Mouse (Mus musculus): ENCODE measurements around the gene Lrrc10. TPM values are rescaled to one million over a fixed set of nuclear protein-coding genes. Genes with fewer than 3 reads are reported as not detected.
"Not testable (repeated sequence)": the region's sequence is repeated elsewhere in the genome, so short reads cannot be mapped to it uniquely, and the experiment has no call there.

The Lrrc10 gene
- not detected for total RNA-seq (2021)
- long read RNA-seq, experiment 1, result 0 reads
- long read RNA-seq, experiment 2, result 0 reads

DNA sequence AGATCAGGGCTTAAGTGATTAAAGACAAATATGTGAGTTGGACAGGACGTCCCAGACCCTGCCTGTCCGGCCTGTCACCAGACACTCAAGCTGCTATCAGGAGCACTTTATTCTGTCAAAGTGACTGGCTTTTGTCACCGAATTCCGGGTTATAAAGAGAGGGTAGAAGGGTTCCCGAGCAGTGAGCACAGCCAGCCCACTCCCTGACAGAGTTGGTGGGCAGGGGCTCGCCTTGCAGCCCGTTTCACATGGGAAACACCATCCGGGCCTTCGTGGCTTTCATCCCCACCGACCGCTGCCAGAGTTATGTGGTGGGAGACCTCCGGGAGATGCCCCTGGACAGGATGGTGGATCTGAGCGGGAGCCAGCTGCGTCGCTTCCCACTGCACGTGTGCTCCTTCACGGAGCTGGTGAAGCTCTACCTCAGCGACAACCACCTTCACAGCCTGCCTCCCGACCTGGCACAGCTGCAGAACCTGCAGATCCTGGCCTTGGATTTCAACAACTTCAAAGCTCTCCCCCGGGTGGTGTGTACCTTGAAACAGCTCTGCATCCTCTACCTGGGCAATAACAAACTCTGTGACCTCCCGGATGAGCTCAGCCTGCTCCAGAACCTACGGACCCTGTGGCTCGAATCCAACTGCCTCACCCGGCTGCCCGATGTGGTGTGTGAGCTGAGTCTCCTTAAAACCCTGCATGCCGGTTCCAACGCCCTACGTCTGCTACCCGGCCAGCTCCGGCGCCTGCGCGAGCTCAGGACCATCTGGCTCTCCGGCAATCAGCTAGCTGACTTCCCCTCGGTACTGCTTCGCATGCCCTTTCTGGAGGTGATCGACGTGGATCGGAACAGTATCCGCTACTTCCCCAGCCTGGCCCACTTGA, at the start of gene Lrrc10:
TSS of gene Lrrc10 (plus strand) at position 167 of the 882 bp plus-strand sequence.
- no peak for DNase-seq (ENCODE audit: low spot score in 2 of 2)

DNA sequence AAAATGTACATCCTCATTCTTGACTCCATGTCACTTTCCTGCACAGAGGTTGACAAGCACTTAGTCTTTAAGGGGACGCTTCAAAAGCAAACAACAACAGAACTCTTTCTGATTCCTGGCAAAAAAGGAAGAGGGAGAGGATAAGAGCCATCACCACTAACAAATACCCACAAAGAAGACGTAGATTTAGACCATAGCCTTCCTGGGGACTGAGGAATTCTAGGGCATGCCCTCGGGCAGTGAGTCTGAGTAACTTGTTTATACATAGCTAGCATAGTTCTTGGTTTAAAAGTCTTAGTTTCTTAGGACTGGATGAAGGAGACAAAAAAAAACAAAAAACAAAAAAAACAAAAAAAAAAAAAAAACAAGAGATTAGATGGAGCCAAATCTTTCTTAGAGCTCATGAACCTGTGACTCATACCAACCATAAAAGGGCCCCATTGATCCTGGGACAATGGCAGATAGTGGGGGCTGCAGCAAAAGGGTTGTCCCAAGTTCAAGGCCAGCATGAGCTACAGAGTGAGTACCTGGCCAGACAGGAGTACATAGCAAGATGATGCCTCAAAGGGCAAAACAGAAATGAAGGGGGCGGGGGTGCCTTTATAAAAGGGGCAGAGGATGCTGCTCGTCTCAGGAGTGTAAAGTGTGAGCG, 49.4 kb upstream of the Lrrc10 start:
- no peak for DNase-seq (ENCODE audit: low spot score in 2 of 2)

- DNase-seq (ENCODE audit: low spot score in 2 of 2), result peak in 1 of 2 experiments; percentile 59
These were observed 48.9 kb upstream of the Lrrc10 start for GRCm38 (mm10) chr10:116996236-116996600.

DNA sequence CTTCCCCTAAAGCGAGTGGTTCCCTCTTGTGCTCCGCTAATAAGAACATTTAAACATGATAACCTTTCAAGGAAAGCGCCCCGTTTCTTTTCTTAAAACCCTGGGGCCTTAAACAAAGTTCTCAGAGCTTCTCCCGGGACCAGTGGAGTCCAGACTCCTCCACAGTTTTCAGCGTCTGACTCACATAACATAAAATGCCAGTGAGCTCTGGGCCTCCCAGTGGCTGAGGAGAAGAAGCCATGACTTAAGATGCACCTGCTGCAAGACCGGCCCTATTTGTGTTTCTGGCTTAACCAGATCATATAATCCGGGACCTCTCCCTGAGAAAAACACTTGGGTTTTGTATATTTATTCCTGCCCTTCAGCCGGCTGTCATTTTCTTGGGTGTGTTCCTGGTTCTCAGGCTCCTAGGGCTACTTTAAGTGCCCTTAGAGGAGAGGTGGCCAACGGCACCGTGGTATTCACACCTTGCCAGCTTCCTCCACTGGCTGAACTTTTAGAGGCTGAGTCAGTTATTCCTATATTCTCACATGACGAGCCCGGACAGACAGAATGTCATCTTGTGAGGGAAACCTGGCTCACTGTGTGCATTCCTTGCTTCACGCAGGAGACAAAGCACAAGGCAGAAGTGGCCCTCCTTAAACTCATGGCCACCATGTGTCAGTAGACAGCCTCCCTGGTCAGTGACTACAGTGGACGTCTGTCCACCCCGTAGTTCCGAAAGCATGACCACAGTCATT, 46.3 kb upstream of the Lrrc10 start:
- no peak for DNase-seq (ENCODE audit: low spot score in 2 of 2)

DNA sequence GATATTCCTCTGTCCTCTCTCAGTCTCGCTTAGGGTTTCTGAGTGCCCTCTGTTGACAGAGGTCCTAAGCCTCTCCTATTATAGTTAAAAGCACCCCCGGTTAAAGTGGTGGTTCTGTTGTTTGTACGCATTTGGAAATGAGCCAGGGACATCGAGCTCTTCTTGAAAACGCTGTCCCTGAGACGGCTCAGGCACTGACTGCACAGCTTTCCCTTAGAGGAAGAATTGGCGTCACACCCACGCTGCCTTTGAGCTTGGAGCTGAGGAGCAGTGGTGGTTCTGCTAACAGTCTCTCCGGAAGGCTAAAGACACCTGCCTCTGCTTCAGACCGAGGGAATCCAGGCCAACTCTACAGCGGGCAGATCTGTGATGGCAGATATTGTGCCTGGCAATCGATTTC, 44.2 kb upstream of the Lrrc10 start:
- DNase-seq (ENCODE audit: low spot score in 2 of 2), result no peak

DNA sequence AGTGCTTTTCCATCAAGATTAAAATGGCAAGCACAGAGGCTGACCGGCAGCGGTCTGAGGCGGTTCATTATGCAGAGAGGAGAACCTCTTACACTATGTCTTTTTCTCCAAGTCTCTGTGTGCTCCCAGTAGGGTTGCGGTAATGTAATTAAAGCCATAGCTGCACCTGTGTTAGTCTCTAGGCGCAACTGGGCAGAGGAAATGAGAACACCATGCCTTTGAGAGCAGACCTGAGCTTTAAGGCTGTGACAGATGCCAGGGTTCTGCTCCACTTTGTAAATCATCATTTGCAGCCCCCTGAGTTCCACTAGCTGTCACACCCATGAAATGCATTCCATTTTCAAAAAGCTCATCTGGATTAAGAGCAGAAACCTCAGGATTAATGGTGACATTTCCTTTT, 40.4 kb upstream of the Lrrc10 start:
- no peak for DNase-seq (ENCODE audit: low spot score in 2 of 2)

DNA sequence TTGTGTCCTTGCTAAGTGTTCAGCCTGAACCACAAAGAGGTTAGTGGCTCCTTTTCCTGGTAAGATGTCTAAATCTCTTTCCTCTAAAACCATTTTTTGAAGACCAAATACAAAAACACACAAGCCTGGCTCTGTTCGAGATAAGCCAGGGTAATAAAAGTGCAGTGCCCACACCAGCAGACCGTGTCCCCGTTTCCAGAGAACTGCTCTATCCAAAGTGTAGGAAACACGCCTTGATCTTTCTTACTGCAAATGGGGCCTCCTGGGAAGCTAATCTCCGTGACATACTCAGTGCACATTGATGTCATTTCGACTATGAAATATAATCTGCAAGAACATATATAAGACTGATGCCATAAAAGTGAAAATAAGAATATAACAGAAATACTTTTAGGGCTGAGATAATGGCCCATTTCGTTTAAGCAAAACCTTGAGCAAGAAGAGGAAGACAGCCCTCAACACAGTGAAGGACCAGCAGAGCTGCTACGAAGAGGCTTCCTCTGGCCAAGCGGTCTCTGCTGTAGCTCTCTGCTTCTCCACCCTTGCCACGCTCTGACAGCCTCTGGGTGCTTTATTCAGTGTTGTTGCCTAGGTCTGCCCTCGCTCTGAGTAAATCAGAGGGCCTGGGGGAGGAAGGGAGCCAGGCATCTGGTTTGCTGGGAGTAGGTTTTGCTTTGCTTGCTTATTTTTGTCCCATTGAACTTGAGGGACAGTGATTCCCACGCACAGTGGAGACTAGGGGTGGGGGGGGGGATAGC, 39.3 kb upstream of the Lrrc10 start:
- no peak for DNase-seq (ENCODE audit: low spot score in 2 of 2)

DNA sequence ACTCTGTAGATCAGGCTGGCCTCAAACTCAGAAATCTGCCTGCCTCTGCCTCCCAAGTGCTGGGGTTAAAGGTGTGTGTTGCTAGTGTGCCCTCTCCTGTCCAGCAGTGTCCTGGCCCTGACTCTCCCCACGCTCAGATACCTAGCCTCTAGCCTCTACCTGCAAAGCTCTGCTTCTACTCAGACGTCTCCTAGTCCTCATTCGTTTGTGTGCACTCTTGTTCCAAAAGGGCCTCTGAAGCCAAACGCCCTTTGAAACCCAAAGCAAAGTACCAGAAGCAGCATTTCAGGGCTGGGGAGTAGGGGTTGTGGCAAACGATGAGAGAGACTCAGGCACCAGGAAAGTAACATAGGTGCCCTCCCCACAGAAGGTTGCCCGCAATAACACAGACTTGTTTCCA, 35.5 kb upstream of the Lrrc10 start:
- no peak for DNase-seq (ENCODE audit: low spot score in 2 of 2)

- DNase-seq (ENCODE audit: low spot score in 2 of 2), result no peak
These were observed 34.1 kb upstream of the Lrrc10 start for GRCm38 (mm10) chr10:117011047-117011446.

DNA sequence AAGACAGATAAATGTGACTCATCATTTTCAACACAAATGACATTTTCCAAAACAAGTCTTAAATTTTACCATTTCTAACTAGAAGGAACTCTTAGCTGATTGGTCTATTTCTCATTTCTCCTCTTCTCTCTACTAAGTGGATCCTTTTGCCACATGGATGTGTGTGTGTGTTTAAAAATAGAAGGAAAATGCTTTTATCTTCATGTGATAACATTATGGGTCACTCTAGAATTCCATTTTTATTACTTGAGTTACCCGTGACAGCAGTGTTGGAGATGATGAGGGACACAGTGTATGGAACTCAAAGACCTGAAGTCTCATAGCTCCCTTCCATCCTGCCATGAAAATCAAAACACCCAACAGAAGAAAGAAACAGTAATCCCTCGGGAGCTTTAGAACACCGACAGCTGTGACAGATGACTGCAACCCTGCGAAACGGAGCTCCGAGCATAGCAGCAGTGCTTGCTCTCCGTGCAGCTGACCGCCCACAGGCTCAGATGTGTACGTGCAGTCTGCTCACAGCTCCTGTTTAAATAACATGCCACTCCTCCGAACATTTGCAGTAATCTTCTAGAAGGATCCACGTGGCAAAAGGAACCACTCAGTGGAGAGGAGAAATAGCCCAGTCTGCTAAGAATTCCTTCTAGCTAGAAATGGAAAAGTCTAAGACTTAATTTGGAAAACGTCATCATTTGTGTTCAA, 31.3 kb upstream of the Lrrc10 start:
- DNase-seq (ENCODE audit: low spot score in 2 of 2), result no peak

- no peak for DNase-seq (ENCODE audit: low spot score in 2 of 2)
These were observed 30.6 kb upstream of the Lrrc10 start for GRCm38 (mm10) chr10:117014565-117014964.

GRCm38 (mm10) chr10:117018281-117018840, 26.8 kb upstream of the Lrrc10 start:
- DNase-seq (ENCODE audit: low spot score in 2 of 2), result no peak

GRCm38 (mm10) chr10:117021020-117021754, 24.0 kb upstream of the Lrrc10 start:
- no peak for DNase-seq (ENCODE audit: low spot score in 2 of 2)

DNA sequence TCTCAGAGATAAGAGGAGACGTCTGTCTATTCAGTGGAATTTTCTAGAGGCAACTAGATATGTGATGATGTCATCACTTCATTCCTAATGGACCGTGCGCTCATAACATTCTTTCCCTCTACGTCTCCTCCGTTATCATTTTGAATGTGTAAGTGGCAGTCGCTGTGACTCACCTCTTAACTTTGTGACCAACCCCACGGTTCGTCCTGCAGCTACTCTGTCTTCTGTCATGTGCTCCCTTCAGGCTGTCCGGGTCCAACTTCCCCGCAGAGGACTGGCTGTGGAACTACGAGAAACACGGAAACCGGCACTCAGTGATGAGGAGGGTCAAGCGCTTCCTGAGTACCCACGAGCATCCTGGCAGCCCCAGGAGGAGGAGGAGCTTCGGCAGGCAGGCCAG, 21.4 kb upstream of the Lrrc10 start:
- DNase-seq (ENCODE audit: low spot score in 2 of 2), result no peak

GRCm38 (mm10) chr10:117025776-117026175, 19.4 kb upstream of the Lrrc10 start:
- DNase-seq (ENCODE audit: low spot score in 2 of 2), result not testable (repeated sequence)

GRCm38 (mm10) chr10:117026176-117026575, 19.0 kb upstream of the Lrrc10 start:
- DNase-seq (ENCODE audit: low spot score in 2 of 2), result no peak

- DNase-seq (ENCODE audit: low spot score in 2 of 2), result no peak
These were observed 14.0 kb upstream of the Lrrc10 start for GRCm38 (mm10) chr10:117031160-117031559.

- peak; percentile 73 to 74 for DNase-seq (ENCODE audit: low spot score in 2 of 2)
These were observed 11.4 kb upstream of the Lrrc10 start for GRCm38 (mm10) chr10:117033785-117034184.

GRCm38 (mm10) chr10:117040355-117040754, 4.8 kb upstream of the Lrrc10 start:
- no peak for DNase-seq (ENCODE audit: low spot score in 2 of 2)
